Mouse (Mus musculus) bone marrow, adult 2 months (tissue): ENCODE measurements around the gene Nudt17.

Experiments
- CTCF ChIP-seq: fragments of 200-500 bp; IDR thresholded peaks from 2 replicates; pipeline ENCODE4 v1.5.1; 2011; ENCODE audit warnings: low read length, control low read depth; ENCODE audit not compliant: control insufficient read depth, insufficient read depth
- POLR2A ChIP-seq: fragments of 200-500 bp; IDR thresholded peaks from 2 replicates; pipeline ENCODE4 v1.6.1; 2011; ENCODE audit warnings: low read depth, mild to moderate bottlenecking, control low read depth, low read length, borderline replicate concordance; ENCODE audit not compliant: control insufficient read depth

- TF ChIP-seq POLR2A (no peak), CTCF (no peak)
These were observed 29.6 kb upstream of the Nudt17 start for GRCm38 (mm10) chr3:96737995-96738394.
